15 mouse cellular contexts compared by ENCODE assay signal in the genomic region with DNA sequence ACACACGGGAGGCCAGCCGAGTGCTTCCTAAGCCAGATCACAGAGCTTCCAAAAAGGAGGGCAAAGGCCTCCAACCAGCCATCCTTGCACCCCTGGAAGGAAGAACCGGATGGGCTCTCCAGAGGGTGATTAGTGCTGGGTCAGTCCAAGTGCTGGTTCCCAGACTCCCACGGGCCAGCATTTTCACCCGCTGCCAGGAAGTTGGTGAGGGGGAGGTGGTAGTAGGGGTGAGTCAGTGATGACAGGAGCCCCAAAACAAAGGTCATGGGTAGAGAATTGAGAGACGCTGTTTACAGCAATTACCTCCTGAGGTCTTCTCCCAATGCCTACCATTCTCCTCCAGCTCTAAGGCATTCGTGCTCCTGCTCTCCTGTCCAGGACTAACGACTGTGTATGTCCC. TPM values are rescaled to one million over a fixed set of nuclear protein-coding genes. Genes with fewer than 3 reads are reported as not detected.
DNase-seq lines count a peak whose midpoint lies in the region; ATAC-seq and TF ChIP-seq lines count a peak whose summit lies in the region.
"Had no signal": no experiment of that assay in that cellular context is flagged by ENCODE, and none has a peak within 500 bp of the region (broad histone marks: within the 10 kb centered on the region; RNA-seq: fewer than 3 reads in every experiment).

No protein-coding gene starts in this region.

- WGBS in heart, embryonic 10.5 days, result 68% methylated on average over 8 of the region's 8 CpGs
- WGBS in spleen, adult 2 months, result 46% methylated on average over 8 of the region's 8 CpGs
- WGBS in midbrain, embryonic 14.5 days, result 72% methylated on average over 8 of the region's 8 CpGs

- intact Hi-C loops in heart, postnatal 25 days (cut with DNase I), result no loop called here

- H3K4me2 ChIP-seq in midbrain, embryonic 14.5 days (ENCODE audit: low read length), result no peak overlapping the region

- no peak for TF ChIP-seq POLR2A in spleen, adult 2 months (IDR thresholded peaks at IDR 0.05; ENCODE audit: low read depth, low read length)

- peaks cover 31% of the 10 kb centered on the region for H3K27me3 ChIP-seq in heart, embryonic 10.5 days (ENCODE audit: insufficient read depth, poor library complexity, severe bottlenecking)
- no peaks in the 10 kb centered on the region for H3K27me3 ChIP-seq in spleen, adult 2 months (ENCODE audit: control insufficient read depth, insufficient read depth, low read length)
- H3K27me3 ChIP-seq in midbrain, embryonic 14.5 days (ENCODE audit: control insufficient read depth, insufficient read depth, low read length), result no peaks in the 10 kb centered on the region
- H3K27me3 ChIP-seq: Patski had no signal

- peak overlapping the region; percentile 36 for H3K27ac ChIP-seq in heart, embryonic 10.5 days
- H3K27ac ChIP-seq in spleen, adult 2 months (ENCODE audit: insufficient read depth, low read length), result peak overlapping the region; percentile 86
- H3K27ac ChIP-seq in midbrain, embryonic 14.5 days (replicated peaks; ENCODE audit: low read depth, low read length), result no peak overlapping the region

- H3K9ac ChIP-seq in midbrain, embryonic 14.5 days (replicated peaks; ENCODE audit: low read length), result no peak overlapping the region

- no peaks in the 10 kb centered on the region for H3K36me3 ChIP-seq in heart, embryonic 10.5 days
- no peaks in the 10 kb centered on the region for H3K36me3 ChIP-seq in spleen, adult 2 months (ENCODE audit: control insufficient read depth, insufficient read depth, low read length)
- no peaks in the 10 kb centered on the region for H3K36me3 ChIP-seq in midbrain, embryonic 14.5 days (ENCODE audit: control insufficient read depth, insufficient read depth, low read length)

- peaks cover 27% of the 10 kb centered on the region for H3K4me1 ChIP-seq in heart, embryonic 10.5 days
- peaks cover 50% of the 10 kb centered on the region for H3K4me1 ChIP-seq in spleen, adult 2 months (ENCODE audit: control insufficient read depth, insufficient read depth, insufficient read length)
- H3K4me1 ChIP-seq in midbrain, embryonic 14.5 days (ENCODE audit: control insufficient read depth, insufficient read depth, low read length), result peaks cover 11% of the 10 kb centered on the region

- no peak for TF ChIP-seq CTCF in spleen, adult 2 months (IDR thresholded peaks at IDR 0.05; ENCODE audit: extremely low read depth, insufficient read depth, insufficient read length, insufficient replicate concordance)

- no peak for ATAC-seq in midbrain, embryonic 14.5 days (ENCODE audit: low FRiP score, low TSS enrichment)
- ATAC-seq: Patski had no signal

- no peaks in the 10 kb centered on the region for H3K9me3 ChIP-seq in heart, embryonic 10.5 days
- no peaks in the 10 kb centered on the region for H3K9me3 ChIP-seq in midbrain, embryonic 14.5 days (ENCODE audit: control insufficient read depth, low read length)

- DNase-seq in heart, embryonic 10.5 days (ENCODE audit: low spot score), result no peak
- DNase-seq in heart, postnatal 25 days (ENCODE audit: low spot score), result no peak
- no peak for DNase-seq in spleen, adult 2 months (ENCODE audit: low read depth in 1 of 2, low spot score in 2 of 2)
- DNase-seq in spleen, postnatal 4 days (ENCODE audit: low spot score in 2 of 2), result no peak
- peak; percentile 66 for DNase-seq in induced T-regulatory cell, adult 2 months (ENCODE audit: low read depth)
- no peak for DNase-seq in frontal cortex, postnatal 10 days (ENCODE audit: low spot score in 2 of 2)
- no peak for DNase-seq in midbrain, embryonic 14.5 days
- no peak for DNase-seq in right cerebral cortex, adult 2 months (ENCODE audit: low spot score in 2 of 2)
- DNase-seq: cerebellum, postnatal 25 days; thymus, postnatal 36 days had no signal

- no peak overlapping the region for H3K4me3 ChIP-seq in heart, embryonic 10.5 days
- H3K4me3 ChIP-seq in spleen, adult 2 months (ENCODE audit: extremely low read depth, insufficient read depth, insufficient read length), result peak overlapping the region; percentile 21; the same call in 1 of the 2 replicates
- H3K4me3 ChIP-seq in midbrain, embryonic 14.5 days (replicated peaks; ENCODE audit: low read depth, low read length), result no peak overlapping the region

RNA-seq across cellular contexts. Expression of gene Pold4, which starts 1.3 kb away (rescaled TPM):
- polyA plus RNA-seq in heart, embryonic 10.5 days (2016; fragmentation: Nextera tagmentation; extraction: Ambion mirVana), result 15.5 and 18.7 TPM in 2 replicates
- 10 to 100 TPM in 1 of 2 experiments, 1 to 10 TPM in 1; 9.7 to 11.1 TPM for total RNA-seq in heart, postnatal 25 days (2021)
- polyA plus RNA-seq in spleen, adult 2 months (2012; rRNA removed), result 233 and 309 TPM in 2 replicates
- polyA plus RNA-seq in midbrain, embryonic 14.5 days (2014; fragmentation: Nextera tagmentation; extraction: Ambion mirVana), result 18.5 and 19.1 TPM in 2 replicates

RNA-seq across cellular contexts. Expression of gene AC109138.7, which starts 16.3 kb away (rescaled TPM):
- polyA plus RNA-seq in heart, embryonic 10.5 days (2016; fragmentation: Nextera tagmentation; extraction: Ambion mirVana), result not detected in 2 replicates
- not detected for total RNA-seq in heart, postnatal 25 days (2021)
- not detected in 2 replicates for polyA plus RNA-seq in spleen, adult 2 months (2012; rRNA removed)
- not detected in 2 replicates for polyA plus RNA-seq in midbrain, embryonic 14.5 days (2014; fragmentation: Nextera tagmentation; extraction: Ambion mirVana)
- total RNA-seq: layer of hippocampus, adult 8-10 months; neutrophil, adult 5-6 weeks had no signal
- polyA plus RNA-seq: frontal cortex, adult 2 months; lung, embryonic 16.5 days had no signal

RNA-seq across cellular contexts. Expression of gene Clcf1, which starts 16.4 kb away (rescaled TPM):
- 2.1 and 3.4 TPM in 2 replicates for polyA plus RNA-seq in heart, embryonic 10.5 days (2016; fragmentation: Nextera tagmentation; extraction: Ambion mirVana)
- 1 to 10 TPM in 1 of 2 experiments, under 1 TPM in 1; 0.94 to 2.0 TPM for total RNA-seq in heart, postnatal 25 days (2021)
- 128 and 163 TPM in 2 replicates for polyA plus RNA-seq in spleen, adult 2 months (2012; rRNA removed)
- 0.08 and 0.46 TPM in 2 replicates for polyA plus RNA-seq in midbrain, embryonic 14.5 days (2014; fragmentation: Nextera tagmentation; extraction: Ambion mirVana)

RNA-seq across cellular contexts. Expression of gene Rad9a, which starts 29.0 kb away (rescaled TPM):
- polyA plus RNA-seq in heart, embryonic 10.5 days (2016; fragmentation: Nextera tagmentation; extraction: Ambion mirVana), result 33.0 and 40.0 TPM in 2 replicates
- 1 to 10 TPM; 5.3 to 5.8 TPM for total RNA-seq in heart, postnatal 25 days (2021)
- 53.1 and 62.9 TPM in 2 replicates for polyA plus RNA-seq in spleen, adult 2 months (2012; rRNA removed)
- 20.3 and 22.7 TPM in 2 replicates for polyA plus RNA-seq in midbrain, embryonic 14.5 days (2014; fragmentation: Nextera tagmentation; extraction: Ambion mirVana)

RNA-seq across cellular contexts. Expression of gene Ppp1ca, which starts 38.5 kb away (rescaled TPM):
- polyA plus RNA-seq in heart, embryonic 10.5 days (2016; fragmentation: Nextera tagmentation; extraction: Ambion mirVana), result 876 and 946 TPM in 2 replicates
- total RNA-seq in heart, postnatal 25 days (2021), result 100 to 1,000 TPM; 337 TPM
- 464 and 481 TPM in 2 replicates for polyA plus RNA-seq in spleen, adult 2 months (2012; rRNA removed)
- 591 and 597 TPM in 2 replicates for polyA plus RNA-seq in midbrain, embryonic 14.5 days (2014; fragmentation: Nextera tagmentation; extraction: Ambion mirVana)

Comparison
In these comparisons a context has a peak if more than half of its experiments do, and no peak if none do; other contexts are left out.
1. RNA of gene Pold4, which starts 1.3 kb away (polyA plus RNA-seq): 233 to 309 TPM in spleen, adult 2 months; 15.5 to 18.7 TPM in heart, embryonic 10.5 days and 18.5 to 19.1 TPM in midbrain, embryonic 14.5 days; every median in the first group is over 10 times any median in the second.
2. RNA of gene Clcf1, which starts 16.4 kb away (polyA plus RNA-seq): 128 to 163 TPM in spleen, adult 2 months; 2.1 to 3.4 TPM in heart, embryonic 10.5 days and 0.08 to 0.46 TPM in midbrain, embryonic 14.5 days; every median in the first group is over 10 times any median in the second.